Mouse (Mus musculus): ENCODE data around the gene Aass.

DNA sequence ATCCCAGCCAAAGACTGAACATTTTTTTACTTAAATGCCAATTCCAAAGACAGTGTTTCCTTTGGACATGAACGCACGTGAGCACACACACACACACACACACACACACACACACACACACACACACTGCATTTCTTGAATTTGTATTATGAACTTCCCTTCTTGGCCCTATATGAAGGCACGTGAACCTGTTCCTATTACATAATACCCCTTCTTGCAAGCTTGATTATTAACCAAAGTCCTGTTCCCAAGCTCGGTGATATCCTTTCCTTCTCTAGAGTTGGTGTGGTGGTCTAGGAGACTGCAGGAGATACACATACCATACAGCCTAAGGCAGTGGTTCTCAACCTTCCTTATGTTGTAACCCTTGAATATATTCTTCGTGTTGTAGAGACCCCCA lies 7.0 kb downstream of the Aass start:
- no peak for TF ChIP-seq CTCF (IDR thresholded peaks at IDR 0.05; ENCODE audit: control insufficient read depth, insufficient read depth, low read length)
- no peak for TF ChIP-seq POLR2A (IDR thresholded peaks at IDR 0.05; ENCODE audit: borderline replicate concordance, control insufficient read depth, low read depth, low read length)

Measured in bone marrow, adult 2 months (tissue).